Mouse (Mus musculus) ES-E14 (cell line): ENCODE measurements at regions not wholly inside any gene's neighbourhood (a gene's known extent, or its start where the extent isn't known, plus 50 kb on each side); places are given as distances from the start of the nearest gene placed in this dataset.

Source experiments
- CHD2 ChIP-seq: IDR thresholded peaks from 2 replicates; pipeline ENCODE4 v1.6.1; 2014; ENCODE audit warnings: mild to moderate bottlenecking, low read depth, low read length, inconsistent platforms
- HCFC1 ChIP-seq: IDR thresholded peaks from 2 replicates; pipeline ENCODE4 v1.6.1; 2012; ENCODE audit warnings: low read length, inconsistent platforms, borderline replicate concordance; ENCODE audit not compliant: insufficient read depth
- ZNF384 ChIP-seq: IDR thresholded peaks from 2 replicates; pipeline ENCODE4 v1.6.1; 2012; ENCODE audit warnings: low read depth, low read length, inconsistent platforms

- TF ChIP-seq HCFC1 = no peak
- no peak for TF ChIP-seq ZNF384
- no peak for TF ChIP-seq CHD2
Measured at GRCm38 (mm10) chr3:149461613-149462012, 471.3 kb upstream of the Adgrl2 start.
